Mouse (Mus musculus) limb, embryonic 11.5 days (tissue): ENCODE measurements around the gene Spg21. TPM values are rescaled to one million over a fixed set of nuclear protein-coding genes. Genes with fewer than 3 reads are reported as not detected.

Source experiments
- ATAC-seq: fragments of 200-750 bp; cut with Nextera tagmentation; 2 replicates; pipeline ENCODE4 v1.8.0; 2017; ENCODE audit warnings: low read depth; ENCODE audit not compliant: insufficient number of reproducible peaks, low FRiP score, low TSS enrichment
- DNase-seq: peaks from one replicate; pipeline ENCODE4 v3.0.0-alpha.2; 2015; ENCODE audit warnings: low spot score
- H3K27ac ChIP-seq: fragments of 300-500 bp; sonication (generic); replicated peaks from 2 replicates; pipeline ENCODE4 v1.5.1; 2014; ENCODE audit warnings: low read depth, mild to moderate bottlenecking, low read length
- H3K27me3 ChIP-seq: fragments of 300-500 bp; sonication (generic); 2 replicates; pipeline ENCODE4 v1.6.1; 2014; ENCODE audit warnings: mild to moderate bottlenecking, low read length, mixed read lengths; ENCODE audit not compliant: control insufficient read depth, insufficient read depth
- H3K36me3 ChIP-seq: fragments of 300-500 bp; sonication (generic); 2 replicates; pipeline ENCODE4 v1.6.1; 2014; ENCODE audit warnings: mild to moderate bottlenecking, low read length, moderate library complexity, mixed read lengths; ENCODE audit not compliant: control insufficient read depth, insufficient read depth
- H3K4me1 ChIP-seq: fragments of 300-500 bp; sonication (generic); 2 replicates; pipeline ENCODE4 v1.6.1; 2014; ENCODE audit warnings: low read length, mixed read lengths; ENCODE audit not compliant: control insufficient read depth, insufficient read depth
- H3K4me2 ChIP-seq: fragments of 300-500 bp; sonication (generic); 2 replicates; pipeline ENCODE4 v1.6.1; 2014; ENCODE audit warnings: low read depth, mild to moderate bottlenecking, moderate library complexity; ENCODE audit not compliant: severe bottlenecking
- H3K4me3 ChIP-seq: fragments of 300-500 bp; sonication (generic); 2 replicates; pipeline ENCODE4 v1.5.1; 2014; ENCODE audit warnings: low read depth, low read length
- H3K9ac ChIP-seq: fragments of 300-500 bp; sonication (generic); 2 replicates; pipeline ENCODE4 v1.6.1; 2014; ENCODE audit warnings: mild to moderate bottlenecking, low read length
- H3K9me3 ChIP-seq: fragments of 300-500 bp; sonication (generic); 2 replicates; pipeline ENCODE4 v1.6.1; 2016; ENCODE audit warnings: low read length; ENCODE audit not compliant: control insufficient read depth
- WGBS: fragments of 180-500 bp; shearing (Covaris S2); extraction: QIAGEN DNeasy Blood & Tissue Kit; methylation state at CpG from one replicate; pipeline ENCODE4 v1.1.7; 2014; 5-methylcytosine and 5-hydroxymethylcytosine counted together
- polyA plus RNA-seq: library from polyadenylated mRNA; unstranded; fragments of >200 nt; fragmentation: Nextera tagmentation; extraction: Ambion mirVana; gene quantifications from 2 replicates; pipeline ENCODE4 v1.2.1, GENCODE M21; 2014

Spg21 gene
- polyA plus RNA-seq, 1 experiment from 2014 or later = 121 TPM

GRCm38 (mm10) chr9:65430401-65430800, 30.3 kb upstream of the Spg21 start:
- H3K4me1 ChIP-seq = no peaks in the 10 kb centered on the region
- no peak overlapping the region for H3K4me2 ChIP-seq
- no peak for DNase-seq
- no peaks in the 10 kb centered on the region for H3K9me3 ChIP-seq
- no peaks in the 10 kb centered on the region for H3K36me3 ChIP-seq
- no peak overlapping the region for H3K9ac ChIP-seq
- no peak overlapping the region for H3K27ac ChIP-seq
- ATAC-seq = no peak
- H3K27me3 ChIP-seq = no peaks in the 10 kb centered on the region
- no peak overlapping the region for H3K4me3 ChIP-seq

GRCm38 (mm10) chr9:65430921-65431320, 29.8 kb upstream of the Spg21 start:
- H3K36me3 ChIP-seq = no peaks in the 10 kb centered on the region
- H3K9ac ChIP-seq = no peak overlapping the region
- no peaks in the 10 kb centered on the region for H3K27me3 ChIP-seq
- H3K27ac ChIP-seq = no peak overlapping the region
- no peak overlapping the region for H3K4me3 ChIP-seq
- DNase-seq (no peak), ATAC-seq (no peak)
- H3K9me3 ChIP-seq = no peaks in the 10 kb centered on the region
- WGBS = 88% methylated on average over 5 of the region's 5 CpGs
- no peaks in the 10 kb centered on the region for H3K4me1 ChIP-seq
- H3K4me2 ChIP-seq = no peak overlapping the region

GRCm38 (mm10) chr9:65432236-65432635, 28.5 kb upstream of the Spg21 start:
- ATAC-seq = no peak
- under 1% methylated on average over 3 of the region's 3 CpGs for WGBS
- DNase-seq = peak; percentile 88
- Histone ChIP-seq H3K4me2 (no peak overlapping the region), H3K27me3 (no peaks in the 10 kb centered on the region), H3K36me3 (no peaks in the 10 kb centered on the region), H3K4me3 (no peak overlapping the region), H3K9ac (no peak overlapping the region), H3K27ac (no peak overlapping the region), H3K9me3 (no peaks in the 10 kb centered on the region), H3K4me1 (0 out of 2 replicates have a peak, but pooled peaks cover 2% of the 10 kb centered on the region)

- H3K9ac ChIP-seq = no peak overlapping the region
- no peak overlapping the region for H3K4me2 ChIP-seq
- no peak for ATAC-seq
- H3K27me3 ChIP-seq = no peaks in the 10 kb centered on the region
- 61% methylated on average over 5 of the region's 5 CpGs for WGBS
- peak; percentile 66 for DNase-seq
- no peaks in the 10 kb centered on the region for H3K9me3 ChIP-seq
- no peak overlapping the region for H3K4me3 ChIP-seq
- H3K36me3 ChIP-seq = 0 out of 2 replicates have a peak, but pooled peaks cover 4% of the 10 kb centered on the region
- 0 out of 2 replicates have a peak, but pooled peaks cover 2% of the 10 kb centered on the region for H3K4me1 ChIP-seq
- no peak overlapping the region for H3K27ac ChIP-seq
Observed at GRCm38 (mm10) chr9:65434140-65434539, 26.6 kb upstream of the Spg21 start.

- H3K4me2 ChIP-seq = no peak overlapping the region
- ATAC-seq (no peak), DNase-seq (no peak)
- no peaks in the 10 kb centered on the region for H3K27me3 ChIP-seq
- H3K4me3 ChIP-seq = no peak overlapping the region
- H3K9me3 ChIP-seq = no peaks in the 10 kb centered on the region
- 75% methylated on average over 4 of the region's 4 CpGs for WGBS
- no peak overlapping the region for H3K27ac ChIP-seq
- H3K9ac ChIP-seq = no peak overlapping the region
- 0 out of 2 replicates have a peak, but pooled peaks cover 4% of the 10 kb centered on the region for H3K36me3 ChIP-seq
- 0 out of 2 replicates have a peak, but pooled peaks cover 2% of the 10 kb centered on the region for H3K4me1 ChIP-seq
Observed at GRCm38 (mm10) chr9:65435211-65435610, 25.5 kb upstream of the Spg21 start.

GRCm38 (mm10) chr9:65435671-65436301, 25.0 kb upstream of the Spg21 start, which contains the start of gene Mtfmt:
Mtfmt (plus strand) TSS chr9:65435782.
- H3K27me3 ChIP-seq = no peaks in the 10 kb centered on the region
- WGBS = under 1% methylated on average over 54 of the region's 54 CpGs
- no peaks in the 10 kb centered on the region for H3K9me3 ChIP-seq
- 0 out of 2 replicates have a peak, but pooled peaks cover 2% of the 10 kb centered on the region for H3K4me1 ChIP-seq
- DNase-seq (peak; percentile 95), ATAC-seq (peak; percentile 84)
- no peak within 1 kb of the TSS for H3K27ac ChIP-seq
- peak within 1 kb of the TSS; percentile 79 for H3K9ac ChIP-seq
- H3K4me2 ChIP-seq = peak within 1 kb of the TSS; percentile 68
- H3K36me3 ChIP-seq = 0 out of 2 replicates have a peak, but pooled peaks cover 4% of the 10 kb centered on the region
- peak within 1 kb of the TSS; percentile 92 for H3K4me3 ChIP-seq

- no peaks in the 10 kb centered on the region for H3K27me3 ChIP-seq
- 94% methylated on average over 4 of the region's 4 CpGs for WGBS
- H3K4me2 ChIP-seq = no peak overlapping the region
- no peaks in the 10 kb centered on the region for H3K4me1 ChIP-seq
- H3K9ac ChIP-seq = no peak overlapping the region
- no peaks in the 10 kb centered on the region for H3K9me3 ChIP-seq
- H3K27ac ChIP-seq = no peak overlapping the region
- no peak for DNase-seq
- ATAC-seq = no peak
- H3K4me3 ChIP-seq = no peak overlapping the region
- peaks cover 12% of the 10 kb centered on the region for H3K36me3 ChIP-seq
Observed at GRCm38 (mm10) chr9:65444692-65445091, 16.1 kb upstream of the Spg21 start.

GRCm38 (mm10) chr9:65447951-65448350, 12.8 kb upstream of the Spg21 start:
- Histone ChIP-seq H3K27ac (no peak overlapping the region), H3K4me1 (no peaks in the 10 kb centered on the region), H3K4me2 (no peak overlapping the region), H3K4me3 (no peak overlapping the region), H3K27me3 (no peaks in the 10 kb centered on the region), H3K9me3 (no peaks in the 10 kb centered on the region), H3K36me3 (peaks cover 16% of the 10 kb centered on the region), H3K9ac (no peak overlapping the region)
- WGBS = 89% methylated on average over 6 of the region's 6 CpGs
- ATAC-seq = no peak
- no peak for DNase-seq

- H3K4me1 ChIP-seq = peaks cover 9% of the 10 kb centered on the region; the same call in 1 of the 2 replicates
- H3K27ac ChIP-seq = no peak overlapping the region
- no peak overlapping the region for H3K4me3 ChIP-seq
- 87% methylated on average over 2 of the region's 2 CpGs for WGBS
- H3K4me2 ChIP-seq = no peak overlapping the region
- H3K9ac ChIP-seq = no peak overlapping the region
- no peak for DNase-seq
- no peaks in the 10 kb centered on the region for H3K27me3 ChIP-seq
- no peaks in the 10 kb centered on the region for H3K9me3 ChIP-seq
- no peaks in the 10 kb centered on the region for H3K36me3 ChIP-seq
- no peak for ATAC-seq
Observed at GRCm38 (mm10) chr9:65458975-65459374, 1.8 kb upstream of the Spg21 start.
